ENCODE assay signal across 25 mouse cellular contexts in the genomic region with DNA sequence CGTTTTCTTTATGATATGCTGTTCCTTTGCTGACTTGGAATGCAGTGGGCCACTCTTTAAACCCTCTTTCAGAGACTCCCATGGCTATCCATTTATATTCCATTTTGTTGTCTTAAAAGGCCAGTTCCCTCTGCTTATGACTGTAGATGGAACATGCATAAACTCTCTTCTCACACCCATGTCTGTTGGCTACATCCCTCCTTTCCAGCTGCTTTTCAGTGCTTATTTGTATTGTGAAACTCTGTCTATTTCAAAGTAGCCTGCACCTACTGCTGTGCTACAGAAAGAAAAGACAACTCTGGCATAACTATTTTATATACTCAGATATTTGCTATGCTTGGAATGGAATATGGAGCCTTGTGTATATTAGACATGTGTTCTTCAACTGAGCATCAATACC.
"Had no signal": no experiment of that assay in that cellular context is flagged by ENCODE, and none has a peak within 500 bp of the region (broad histone marks: within the 10 kb centered on the region; RNA-seq: fewer than 3 reads in every experiment).

No protein-coding gene starts in this region.

- H3K27me3 ChIP-seq: heart, embryonic 13.5 days; heart, embryonic 15.5 days; hindbrain, embryonic 13.5 days; hindbrain, embryonic 15.5 days; kidney, embryonic 15.5 days; limb, embryonic 13.5 days had no signal

- H3K4me1 ChIP-seq: heart, embryonic 13.5 days; heart, embryonic 15.5 days; hindbrain, embryonic 13.5 days; hindbrain, embryonic 15.5 days; kidney, embryonic 15.5 days had no signal

- H3K27ac ChIP-seq: heart, adult 2 months; heart, embryonic 13.5 days; heart, embryonic 15.5 days; hindbrain, embryonic 13.5 days; hindbrain, embryonic 15.5 days; hindbrain, postnatal 0 days; kidney, embryonic 15.5 days; kidney, postnatal 0 days; limb, embryonic 13.5 days had no signal

- H3K9me3 ChIP-seq: heart, embryonic 13.5 days; heart, embryonic 15.5 days; hindbrain, embryonic 13.5 days; hindbrain, embryonic 15.5 days; kidney, embryonic 15.5 days; limb, embryonic 13.5 days had no signal

- ATAC-seq: forebrain, postnatal 0 days; hindbrain, postnatal 0 days; intestine, embryonic 16.5 days had no signal

- H3K4me2 ChIP-seq: heart, embryonic 11.5 days; heart, embryonic 13.5 days; heart, embryonic 15.5 days; hindbrain, embryonic 13.5 days; hindbrain, embryonic 15.5 days; kidney, embryonic 15.5 days; limb, embryonic 13.5 days had no signal

- DNase-seq: forebrain, postnatal 0 days; gastrocnemius, postnatal 14 days; gastrocnemius, postnatal 36 days; heart, adult 11 months; heart, adult 2 months; heart, postnatal 14 days; heart, postnatal 36 days; kidney, adult 11 months; kidney, adult 2 months; kidney, adult 9 months; kidney, postnatal 14 days; kidney, postnatal 36 days; layer of hippocampus, adult 9-11 months; layer of hippocampus, postnatal 36 days; left cerebral cortex, postnatal 4 days had no signal

- H3K9ac ChIP-seq: forebrain, postnatal 0 days; heart, embryonic 13.5 days; heart, embryonic 15.5 days; hindbrain, embryonic 13.5 days; hindbrain, embryonic 15.5 days; kidney, embryonic 15.5 days; limb, embryonic 13.5 days had no signal

- H3K4me3 ChIP-seq: heart, adult 2 months; heart, embryonic 13.5 days; heart, embryonic 15.5 days; hindbrain, embryonic 13.5 days; hindbrain, embryonic 15.5 days; kidney, embryonic 15.5 days; limb, embryonic 13.5 days had no signal

- H3K36me3 ChIP-seq: heart, embryonic 13.5 days; heart, embryonic 15.5 days; hindbrain, embryonic 13.5 days; hindbrain, embryonic 15.5 days; kidney, embryonic 15.5 days; limb, embryonic 13.5 days had no signal
